Mouse (Mus musculus) gastrocnemius, adult 18-20 months (tissue): Measurements from ENCODE around the gene Rere. TPM values are rescaled to one million over a fixed set of nuclear protein-coding genes. Genes with fewer than 3 reads are reported as not detected.

ENCODE experiments used
- DNase-seq: peaks from one replicate; pipeline ENCODE4 v3.0.0; 2021; ENCODE audit warnings: low spot score
- total RNA-seq, 2 experiments: library from RNA; stranded (reverse); gene quantifications; 2 replicates each; pipeline ENCODE4 v1.2.3; 2021

The Rere gene
- total RNA-seq, 2 experiments from 2014 or later = 66.1 to 70.4 TPM

DNA sequence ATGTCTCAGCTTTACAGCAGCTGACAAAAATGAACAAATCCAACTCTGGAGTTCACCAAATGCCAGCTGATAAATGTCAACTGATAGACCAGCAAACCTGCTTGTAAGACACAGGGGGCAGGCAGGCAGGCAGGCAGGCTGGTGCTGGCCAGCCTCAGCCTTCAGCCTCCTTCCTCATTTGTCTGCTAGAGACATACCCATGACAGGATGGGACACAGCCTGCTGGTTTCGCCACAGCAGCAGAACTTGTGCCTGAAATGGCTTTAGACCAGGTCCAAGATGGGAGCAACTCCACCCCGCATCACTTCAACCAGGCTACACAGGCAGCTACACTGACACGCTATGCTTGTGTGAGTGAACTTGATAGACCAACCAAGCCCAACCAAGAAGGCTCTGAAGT, 324.4 kb downstream of the Rere start:
- DNase-seq = no peak

GRCm38 (mm10) chr4:150606449-150607161, 325.2 kb downstream of the Rere start:
- DNase-seq = no peak

GRCm38 (mm10) chr4:150608670-150609069, 327.2 kb downstream of the Rere start:
- no peak for DNase-seq

GRCm38 (mm10) chr4:150613715-150614114, 332.3 kb downstream of the Rere start:
- DNase-seq = no peak

DNA sequence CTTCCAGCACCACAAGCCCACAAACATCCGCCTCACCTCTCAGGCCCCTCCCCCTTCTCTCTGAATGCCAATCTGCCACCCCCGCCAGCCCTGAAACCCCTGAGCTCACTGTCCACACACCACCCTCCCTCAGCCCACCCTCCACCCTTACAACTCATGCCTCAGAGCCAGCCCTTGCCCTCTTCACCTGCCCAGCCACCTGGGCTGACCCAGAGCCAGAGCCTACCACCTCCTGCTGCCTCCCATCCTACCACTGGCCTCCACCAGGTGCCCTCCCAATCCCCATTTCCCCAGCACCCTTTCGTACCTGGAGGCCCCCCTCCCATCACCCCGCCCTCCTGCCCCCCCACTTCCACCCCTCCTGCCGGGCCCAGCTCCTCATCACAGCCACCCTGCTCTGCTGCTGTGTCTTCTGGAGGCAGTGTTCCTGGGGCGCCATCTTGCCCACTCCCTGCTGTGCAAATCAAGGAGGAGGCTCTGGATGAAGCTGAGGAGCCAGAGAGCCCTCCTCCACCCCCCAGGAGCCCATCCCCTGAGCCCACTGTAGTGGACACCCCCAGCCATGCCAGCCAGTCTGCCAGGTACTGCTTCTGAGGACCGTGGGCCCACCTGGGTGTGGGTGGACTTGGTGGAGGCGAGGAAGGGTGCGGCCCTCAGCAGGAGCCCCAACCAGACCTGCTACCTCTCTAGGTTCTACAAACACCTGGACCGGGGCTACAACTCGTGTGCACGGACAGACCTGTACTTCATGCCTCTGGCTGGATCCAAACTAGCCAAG, 334.0 kb downstream of the Rere start:
- no peak for DNase-seq

GRCm38 (mm10) chr4:150616029-150616420, 334.6 kb downstream of the Rere start:
- peak; percentile 77 for DNase-seq

DNA sequence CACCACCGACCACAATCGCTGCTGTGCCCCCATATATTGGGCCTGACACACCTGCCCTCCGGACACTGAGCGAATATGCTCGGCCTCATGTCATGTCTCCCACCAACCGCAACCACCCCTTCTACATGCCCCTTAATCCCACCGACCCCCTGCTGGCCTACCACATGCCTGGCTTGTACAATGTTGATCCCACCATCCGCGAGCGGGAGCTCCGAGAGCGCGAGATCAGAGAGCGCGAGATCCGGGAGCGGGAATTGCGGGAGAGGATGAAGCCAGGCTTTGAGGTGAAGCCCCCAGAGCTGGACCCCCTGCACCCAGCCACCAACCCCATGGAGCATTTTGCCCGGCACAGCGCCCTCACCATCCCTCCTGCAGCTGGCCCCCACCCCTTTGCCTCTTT, 335.4 kb downstream of the Rere start:
- no peak for DNase-seq

DNA sequence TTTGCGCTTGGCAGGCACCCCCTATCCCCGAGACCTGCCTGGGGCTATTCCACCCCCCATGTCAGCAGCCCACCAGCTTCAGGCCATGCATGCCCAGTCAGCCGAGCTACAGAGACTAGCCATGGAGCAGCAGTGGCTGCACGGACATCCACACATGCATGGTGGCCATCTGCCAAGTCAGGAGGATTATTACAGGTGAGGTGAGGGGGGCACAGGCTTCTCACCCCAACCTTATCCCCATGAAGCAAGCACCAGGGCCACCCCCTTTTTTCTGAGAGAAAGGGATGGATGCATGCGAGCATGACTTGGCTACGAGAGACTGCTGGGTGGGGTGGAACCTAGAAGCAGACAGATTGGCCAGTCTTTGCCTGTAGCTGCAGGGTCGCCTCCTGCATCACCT, 337.6 kb downstream of the Rere start:
- DNase-seq = no peak

GRCm38 (mm10) chr4:150622641-150623040, 341.2 kb downstream of the Rere start:
- DNase-seq = no peak

- DNase-seq = no peak
These were observed 342.9 kb downstream of the Rere start for GRCm38 (mm10) chr4:150624214-150624823.

- DNase-seq = no peak
These were observed 343.5 kb downstream of the Rere start for GRCm38 (mm10) chr4:150624933-150625332.

GRCm38 (mm10) chr4:150625425-150625824, 344.0 kb downstream of the Rere start:
- DNase-seq = peak; percentile 79

DNA sequence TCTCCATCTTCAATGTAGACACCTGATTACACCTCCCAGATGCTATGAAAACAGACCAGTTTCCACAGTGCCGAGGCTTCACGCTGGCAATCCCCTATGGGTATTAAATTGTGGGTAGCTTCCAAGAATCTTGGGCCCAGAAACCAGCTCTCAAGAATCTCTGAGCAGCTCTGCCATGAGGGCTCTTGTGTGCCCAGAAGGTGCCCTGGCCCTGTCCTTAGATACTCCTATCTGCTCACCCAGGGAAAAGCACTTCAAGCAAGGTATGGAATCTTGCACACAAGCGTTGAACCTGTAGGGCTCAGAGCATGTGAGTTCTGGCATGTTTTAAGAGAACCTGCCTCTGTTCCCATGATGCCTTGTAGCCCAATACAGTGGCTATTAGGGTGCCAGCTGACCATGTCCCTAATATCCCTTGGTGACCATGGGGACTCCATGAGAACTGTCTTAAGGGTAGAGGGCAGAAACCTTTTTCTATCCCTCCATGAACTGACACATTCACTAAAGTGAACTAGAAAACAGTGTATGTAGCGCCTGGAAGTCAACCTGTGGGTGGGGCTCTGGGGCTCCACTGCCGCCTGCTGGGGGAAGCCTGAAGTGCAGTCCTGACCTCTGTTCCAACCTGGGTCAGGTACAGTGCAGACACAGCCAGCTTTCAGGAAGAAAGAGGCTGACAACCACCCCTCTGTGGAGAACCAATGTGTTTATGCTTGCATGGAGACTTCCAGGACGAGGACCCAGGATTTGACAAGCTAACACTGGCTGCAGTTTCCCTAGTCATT, 344.7 kb downstream of the Rere start:
- DNase-seq = peak; percentile 72

GRCm38 (mm10) chr4:150629266-150629665, 347.8 kb downstream of the Rere start:
- DNase-seq = no peak

DNA sequence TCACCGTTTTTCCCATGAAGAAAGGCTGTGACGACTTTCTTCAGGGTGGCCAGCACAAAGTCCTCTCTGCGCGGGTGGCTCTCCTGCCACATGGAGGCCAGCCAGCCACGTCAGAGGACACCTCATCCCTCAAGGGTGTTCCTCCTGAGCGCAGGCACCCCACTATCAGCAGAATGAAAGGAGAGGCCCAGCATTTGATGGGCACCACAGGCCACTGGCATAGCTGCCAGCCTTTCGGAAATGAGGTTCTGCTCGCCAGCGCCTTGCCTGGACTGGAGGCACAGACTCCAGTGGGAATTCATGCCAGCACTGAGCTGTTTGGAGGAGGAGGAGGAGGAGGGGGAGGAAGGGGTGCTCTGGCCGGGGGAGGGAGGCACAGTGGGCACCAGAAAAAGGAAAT, 354.1 kb downstream of the Rere start:
- DNase-seq = no peak

GRCm38 (mm10) chr4:150636635-150637034, 355.2 kb downstream of the Rere start:
- DNase-seq = no peak

- no peak for DNase-seq
These were observed 362.9 kb downstream of the Rere start for GRCm38 (mm10) chr4:150644299-150644698.

DNA sequence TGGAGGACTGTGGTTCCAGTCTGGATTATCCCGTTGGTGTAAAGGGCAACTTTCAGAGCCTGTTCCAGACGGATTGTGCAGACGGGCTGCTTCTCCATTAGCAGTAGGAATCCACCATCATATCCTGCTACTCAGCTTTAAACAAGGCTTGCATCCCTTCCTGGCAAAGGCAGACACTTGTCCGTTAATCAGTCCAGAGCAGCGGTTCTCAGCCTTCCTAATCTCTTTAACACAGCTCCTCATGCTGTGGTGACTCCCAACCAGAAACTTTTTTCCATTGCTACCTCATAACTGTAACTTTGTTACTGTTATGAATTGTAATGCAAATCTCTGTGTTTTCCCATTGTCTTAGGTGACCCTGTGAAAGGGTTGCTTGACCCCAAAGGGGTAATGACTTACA, 367.9 kb downstream of the Rere start:
- DNase-seq = no peak

DNA sequence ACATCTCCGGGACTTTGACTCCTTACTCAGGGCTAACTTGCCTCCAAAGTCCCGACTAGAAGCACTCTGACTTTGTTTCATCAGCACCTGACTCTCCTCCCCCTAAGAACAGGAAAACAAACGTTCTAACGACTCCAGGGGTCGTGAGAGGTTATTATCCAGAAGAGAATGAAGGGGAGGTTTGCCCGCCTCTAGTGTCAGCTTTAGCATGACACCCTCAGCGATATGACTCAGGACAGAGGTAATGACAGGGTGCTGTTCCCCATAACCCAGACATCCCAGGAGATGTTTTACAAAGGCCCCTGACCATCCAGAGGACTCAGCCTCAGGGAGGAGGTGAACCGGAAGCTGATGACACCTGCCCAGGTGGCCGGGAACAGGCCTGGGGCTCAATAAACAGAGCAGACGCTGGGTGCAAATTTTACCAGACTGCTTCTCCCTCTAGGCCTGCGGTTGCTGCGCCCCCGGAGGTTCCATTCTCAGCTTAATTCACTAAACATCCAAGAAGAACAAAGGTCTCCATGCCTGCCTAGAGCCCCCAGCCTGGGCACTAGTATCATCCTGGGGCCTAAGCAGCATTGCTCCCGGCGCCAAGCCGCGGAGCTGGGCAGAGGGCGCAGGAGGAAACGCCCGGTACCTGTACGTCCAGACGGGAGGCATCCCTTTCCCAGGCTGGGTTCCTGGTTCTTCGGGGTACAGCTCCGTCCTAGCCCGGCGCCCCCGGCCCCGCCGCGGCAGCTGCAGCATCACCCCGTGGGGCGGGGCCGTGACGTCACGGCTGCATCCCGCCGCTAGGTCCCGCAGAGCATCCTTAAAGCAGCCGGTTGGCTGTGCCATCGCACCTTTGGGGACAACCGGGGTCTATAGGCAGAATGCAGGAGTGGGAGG, 370.2 kb downstream of the Rere start, which contains the start of gene Slc45a1:
Gene Slc45a1 (minus strand): TSS at position 785 of the 888 bp plus-strand sequence.
- DNase-seq = no peak

- DNase-seq = no peak
These were observed 371.7 kb downstream of the Rere start for GRCm38 (mm10) chr4:150653072-150653599.
